Mouse (Mus musculus): ENCODE measurements around the gene Gm20388. TPM values are rescaled to one million over a fixed set of nuclear protein-coding genes. Genes with fewer than 3 reads are reported as not detected.
A peak's percentile ranks its signal among the peaks of the same experiment; 100 is the strongest.

The Gm20388 gene
- polyA plus RNA-seq, 1 experiment from 2014 or later: not detected

GRCm38 (mm10) chr8:122419881-122420555 is 2509.4 kb downstream of the Gm20388 start:
- Histone ChIP-seq H3K9ac (no peak overlapping the region), H3K36me3 (peaks cover 37% of the 10 kb centered on the region), H3K27ac (no peak overlapping the region; the same call in 1 of the 2 replicates), H3K4me1 (no peaks in the 10 kb centered on the region; the same call in 1 of the 2 replicates), H3K9me3 (no peaks in the 10 kb centered on the region), H3K27me3 (no peaks in the 10 kb centered on the region), H3K4me3 (no peak overlapping the region), H3K4me2 (replicated peaks) (no peak overlapping the region)
- WGBS: 74% methylated on average over 9 of the region's 9 CpGs
- no peak for ATAC-seq (ENCODE audit: insufficient number of reproducible peaks, insufficient read depth, low FRiP score, low TSS enrichment)

- Histone ChIP-seq H3K27me3 (no peaks in the 10 kb centered on the region), H3K36me3 (peaks cover 21% of the 10 kb centered on the region), H3K4me1 (no peaks in the 10 kb centered on the region; the same call in 1 of the 2 replicates), H3K9me3 (no peaks in the 10 kb centered on the region), H3K4me3 (no peak within 1 kb of the TSS), H3K4me2 (replicated peaks) (no peak within 1 kb of the TSS), H3K9ac (no peak within 1 kb of the TSS), H3K27ac (no peak within 1 kb of the TSS)
- ATAC-seq (ENCODE audit: insufficient number of reproducible peaks, insufficient read depth, low FRiP score, low TSS enrichment): no peak
- 78% methylated on average over 14 of the region's 14 CpGs for WGBS
Observed at GRCm38 (mm10) chr8:122421376-122422070, 2510.9 kb downstream of the Gm20388 start, which contains the start of gene Il17c. Il17c (plus strand) TSS chr8:122422020.

DNA sequence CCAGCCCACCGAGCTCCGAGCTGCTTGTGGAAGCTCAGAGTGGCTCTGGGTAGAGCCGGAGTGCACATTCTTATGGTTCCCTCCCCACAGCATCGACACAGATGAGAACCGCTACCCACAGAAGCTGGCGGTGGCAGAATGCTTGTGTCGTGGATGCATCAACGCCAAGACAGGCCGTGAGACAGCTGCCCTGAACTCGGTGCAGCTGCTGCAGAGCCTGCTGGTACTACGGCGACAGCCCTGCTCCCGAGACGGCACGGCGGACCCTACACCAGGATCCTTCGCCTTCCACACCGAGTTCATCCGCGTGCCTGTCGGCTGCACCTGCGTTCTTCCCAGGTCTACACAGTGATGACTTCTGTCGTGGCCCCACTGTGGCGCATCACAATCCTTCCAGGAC is 2512.6 kb downstream of the Gm20388 start:
- H3K27ac ChIP-seq: no peak overlapping the region
- H3K4me2 ChIP-seq (replicated peaks): no peak overlapping the region
- H3K36me3 ChIP-seq: peaks cover 10% of the 10 kb centered on the region; the same call in 1 of the 2 replicates
- H3K9me3 ChIP-seq: no peaks in the 10 kb centered on the region
- no peak overlapping the region for H3K4me3 ChIP-seq
- H3K27me3 ChIP-seq: no peaks in the 10 kb centered on the region
- H3K9ac ChIP-seq: no peak overlapping the region
- no peaks in the 10 kb centered on the region; the same call in 1 of the 2 replicates for H3K4me1 ChIP-seq
- WGBS: 87% methylated on average over 24 of the region's 24 CpGs
- no peak for ATAC-seq (ENCODE audit: insufficient number of reproducible peaks, insufficient read depth, low FRiP score, low TSS enrichment)

GRCm38 (mm10) chr8:122423659-122424058 is 2513.0 kb downstream of the Gm20388 start:
- ATAC-seq (ENCODE audit: insufficient number of reproducible peaks, insufficient read depth, low FRiP score, low TSS enrichment): no peak
- Histone ChIP-seq H3K9me3 (no peaks in the 10 kb centered on the region), H3K27me3 (no peaks in the 10 kb centered on the region)

GRCm38 (mm10) chr8:122426145-122426544 is 2515.5 kb downstream of the Gm20388 start:
- 73% methylated on average over 9 of the region's 9 CpGs for WGBS
- Histone ChIP-seq H3K9ac (no peak overlapping the region), H3K27me3 (no peaks in the 10 kb centered on the region), H3K9me3 (no peaks in the 10 kb centered on the region), H3K36me3 (no peaks in the 10 kb centered on the region), H3K4me1 (no peaks in the 10 kb centered on the region; the same call in 1 of the 2 replicates), H3K27ac (no peak overlapping the region), H3K4me2 (replicated peaks) (no peak overlapping the region), H3K4me3 (no peak overlapping the region)
- ATAC-seq (ENCODE audit: insufficient number of reproducible peaks, insufficient read depth, low FRiP score, low TSS enrichment): no peak

More at GRCm38 (mm10) chr8:122423659-122424058, 2513.0 kb downstream of the Gm20388 start:
- Histone ChIP-seq H3K27ac (no peak overlapping the region), H3K9ac (no peak overlapping the region), H3K4me2 (replicated peaks) (no peak overlapping the region), H3K4me1 (no peaks in the 10 kb centered on the region; the same call in 1 of the 2 replicates), H3K4me3 (no peak overlapping the region), H3K36me3 (peaks cover 5% of the 10 kb centered on the region; the same call in 1 of the 2 replicates)
- WGBS: 54% methylated on average over 5 of the region's 5 CpGs

GRCm38 (mm10) chr8:122427607-122428006 is 2517.0 kb downstream of the Gm20388 start:
- 92% methylated on average over 7 of the region's 7 CpGs for WGBS

GRCm38 (mm10) chr8:122428163-122428562 is 2517.5 kb downstream of the Gm20388 start:
- no peaks in the 10 kb centered on the region for H3K27me3 ChIP-seq
- H3K9me3 ChIP-seq: no peaks in the 10 kb centered on the region
- no peak overlapping the region for H3K27ac ChIP-seq
- ATAC-seq (ENCODE audit: insufficient number of reproducible peaks, insufficient read depth, low FRiP score, low TSS enrichment): no peak
- H3K9ac ChIP-seq: no peak overlapping the region
- H3K4me3 ChIP-seq: no peak overlapping the region
- WGBS: 87% methylated on average over 9 of the region's 9 CpGs
- peaks cover 9% of the 10 kb centered on the region for H3K4me1 ChIP-seq
- H3K36me3 ChIP-seq: no peaks in the 10 kb centered on the region
- no peak overlapping the region for H3K4me2 ChIP-seq (replicated peaks)

More at GRCm38 (mm10) chr8:122427607-122428006, 2517.0 kb downstream of the Gm20388 start:
- Histone ChIP-seq H3K27ac (no peak overlapping the region), H3K9ac (no peak overlapping the region), H3K4me3 (no peak overlapping the region), H3K4me2 (replicated peaks) (no peak overlapping the region), H3K27me3 (no peaks in the 10 kb centered on the region), H3K9me3 (no peaks in the 10 kb centered on the region), H3K36me3 (no peaks in the 10 kb centered on the region), H3K4me1 (peaks cover 9% of the 10 kb centered on the region)
- ATAC-seq (ENCODE audit: insufficient number of reproducible peaks, insufficient read depth, low FRiP score, low TSS enrichment): no peak

GRCm38 (mm10) chr8:122430058-122430636 is 2519.5 kb downstream of the Gm20388 start:
- peaks cover 14% of the 10 kb centered on the region; the same call in 1 of the 2 replicates for H3K36me3 ChIP-seq
- H3K27me3 ChIP-seq: no peaks in the 10 kb centered on the region
- 83% methylated on average over 10 of the region's 10 CpGs for WGBS
- H3K4me1 ChIP-seq: peaks cover 9% of the 10 kb centered on the region
- H3K4me3 ChIP-seq: no peak overlapping the region
- no peak overlapping the region for H3K4me2 ChIP-seq (replicated peaks)
- H3K27ac ChIP-seq: no peak overlapping the region
- ATAC-seq (ENCODE audit: insufficient number of reproducible peaks, insufficient read depth, low FRiP score, low TSS enrichment): no peak
- no peaks in the 10 kb centered on the region for H3K9me3 ChIP-seq
- no peak overlapping the region for H3K9ac ChIP-seq

GRCm38 (mm10) chr8:122430646-122431045 is 2520.0 kb downstream of the Gm20388 start:
- H3K9ac ChIP-seq: no peak overlapping the region
- H3K4me1 ChIP-seq: peaks cover 9% of the 10 kb centered on the region
- 0 out of 2 replicates have a peak, but pooled peaks cover 3% of the 10 kb centered on the region for H3K9me3 ChIP-seq
- no peaks in the 10 kb centered on the region for H3K27me3 ChIP-seq
- 89% methylated on average over 3 of the region's 3 CpGs for WGBS
- no peak overlapping the region for H3K4me3 ChIP-seq
- peaks cover 19% of the 10 kb centered on the region for H3K36me3 ChIP-seq
- H3K27ac ChIP-seq: no peak overlapping the region
- no peak overlapping the region for H3K4me2 ChIP-seq (replicated peaks)
- ATAC-seq (ENCODE audit: insufficient number of reproducible peaks, insufficient read depth, low FRiP score, low TSS enrichment): no peak

DNA sequence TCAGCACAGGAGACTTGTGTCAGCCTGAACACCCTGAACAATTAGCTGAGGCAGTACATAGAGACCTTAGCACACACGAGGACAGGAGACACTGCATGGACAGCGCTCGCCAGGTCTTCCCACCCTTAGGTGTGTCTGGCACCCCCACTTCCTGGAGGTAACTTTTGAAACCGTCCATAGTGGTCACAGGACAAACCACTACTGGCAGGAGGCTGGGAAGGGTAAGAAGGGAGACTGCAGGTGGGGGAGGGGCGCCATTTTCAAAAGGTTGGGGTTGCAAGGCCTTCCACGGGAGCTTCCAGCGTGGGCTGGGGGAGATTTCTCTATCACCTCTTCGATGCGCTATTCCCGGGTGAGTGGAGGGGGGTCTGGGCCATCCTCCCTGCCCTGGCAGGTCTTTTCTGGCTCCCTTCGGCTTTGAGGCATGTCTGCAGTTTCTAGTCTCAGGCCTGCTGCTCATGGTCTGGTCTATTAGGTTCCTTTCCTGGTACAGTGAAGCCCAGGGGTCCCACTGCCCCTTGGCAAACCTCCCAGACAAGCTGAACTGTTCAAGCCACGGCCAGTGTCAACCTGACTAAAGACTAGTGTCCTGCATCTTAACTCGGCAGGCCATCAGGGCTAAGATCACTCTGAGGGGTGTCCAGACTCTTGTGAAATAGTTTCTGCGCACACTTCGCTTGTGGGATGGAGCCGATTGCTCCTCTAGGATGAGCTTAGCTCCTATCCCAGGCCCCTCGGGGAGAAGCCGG is 2521.2 kb downstream of the Gm20388 start:
- H3K9ac ChIP-seq: peak overlapping the region; percentile 68
- H3K4me1 ChIP-seq: peaks cover 9% of the 10 kb centered on the region
- H3K36me3 ChIP-seq: peaks cover 30% of the 10 kb centered on the region
- WGBS: 40% methylated on average over 18 of the region's 18 CpGs
- 0 out of 2 replicates have a peak, but pooled peaks cover 3% of the 10 kb centered on the region for H3K9me3 ChIP-seq
- no peak overlapping the region for H3K27ac ChIP-seq
- ATAC-seq (ENCODE audit: insufficient number of reproducible peaks, insufficient read depth, low FRiP score, low TSS enrichment): no peak
- peak overlapping the region; percentile 50 for H3K4me3 ChIP-seq
- peak overlapping the region; percentile 83 for H3K4me2 ChIP-seq (replicated peaks)
- H3K27me3 ChIP-seq: no peaks in the 10 kb centered on the region
